Mouse (Mus musculus) cerebellum, adult 9-10 months (tissue): ENCODE measurements around the gene Olfr958.

Source experiments
- DNase-seq: peaks from one replicate; pipeline ENCODE4 v3.0.0; 2022

Olfr958 gene

GRCm38 (mm10) chr9:39553946-39554345 lies at the start of gene Olfr958:
Olfr958 (minus strand) TSS chr9:39554054.
- no peak for DNase-seq

- no peak for DNase-seq
Observed at GRCm38 (mm10) chr9:39603333-39603845, 49.5 kb upstream of the Olfr958 start.

DNA sequence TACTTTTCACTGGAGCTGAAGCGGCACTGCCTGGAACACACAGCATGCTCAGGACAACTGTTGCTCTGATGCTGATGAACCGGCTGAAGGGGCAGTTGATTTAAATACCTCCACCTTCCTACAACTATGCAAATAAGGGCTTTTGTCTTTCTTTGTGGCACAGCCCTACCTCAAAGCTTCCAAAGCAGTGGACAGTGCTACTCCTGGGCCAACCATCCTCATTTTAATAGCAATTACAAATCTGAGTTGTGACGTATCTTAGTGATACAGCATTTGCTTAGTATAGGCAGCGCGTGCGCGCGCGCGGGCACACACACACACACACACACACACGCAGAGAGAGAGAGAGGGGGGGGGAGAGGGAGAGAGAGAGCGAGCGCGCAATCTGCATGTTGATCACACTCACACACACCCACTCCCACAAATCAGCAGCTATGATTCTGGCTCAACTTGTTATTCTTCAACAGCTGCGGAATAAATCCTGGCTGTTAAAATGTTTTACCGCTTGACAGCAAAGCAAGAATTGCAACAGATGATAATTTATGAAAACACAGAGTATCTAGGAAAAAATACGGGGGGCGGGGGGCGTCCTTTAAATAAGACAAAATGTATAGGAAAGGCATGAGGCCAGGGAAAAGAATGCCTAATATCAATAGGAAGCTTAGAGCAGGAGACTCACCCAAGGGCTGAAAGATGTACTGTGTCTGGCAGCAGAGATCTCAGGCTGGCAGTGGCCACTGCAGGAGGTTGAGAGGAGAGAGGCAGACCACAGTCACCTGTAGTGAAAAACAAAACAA lies 48.9 kb upstream of the Olfr958 start:
- DNase-seq, result no peak

GRCm38 (mm10) chr9:39577050-39577449 lies 23.2 kb upstream of the Olfr958 start:
- DNase-seq, result no peak

GRCm38 (mm10) chr9:39575469-39575868 lies 21.6 kb upstream of the Olfr958 start, which contains the start of gene Olfr959:
Olfr959 (minus strand) TSS chr9:39575569.
- no peak for DNase-seq

DNA sequence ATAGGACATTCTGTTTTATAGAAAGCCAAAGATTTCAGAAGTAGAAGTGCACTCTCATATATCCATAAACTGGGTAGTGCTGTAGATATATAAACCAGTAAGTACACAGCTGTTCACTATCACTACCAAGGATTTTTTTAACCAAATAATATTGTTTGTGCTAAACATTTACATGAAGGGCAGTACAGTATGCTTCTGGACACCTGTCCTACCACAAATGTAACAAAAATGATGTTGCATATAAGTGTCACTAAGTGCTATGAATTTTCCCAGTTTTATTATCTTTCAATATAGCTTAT lies 4.4 kb upstream of the Olfr958 start:
- no peak for DNase-seq

- DNase-seq, result no peak
Observed at GRCm38 (mm10) chr9:39557529-39558348, 3.9 kb upstream of the Olfr958 start.

GRCm38 (mm10) chr9:39550806-39551205 lies 3.0 kb downstream of the Olfr958 start:
- DNase-seq, result no peak

GRCm38 (mm10) chr9:39523616-39524285 lies 30.1 kb downstream of the Olfr958 start:
- no peak for DNase-seq

DNA sequence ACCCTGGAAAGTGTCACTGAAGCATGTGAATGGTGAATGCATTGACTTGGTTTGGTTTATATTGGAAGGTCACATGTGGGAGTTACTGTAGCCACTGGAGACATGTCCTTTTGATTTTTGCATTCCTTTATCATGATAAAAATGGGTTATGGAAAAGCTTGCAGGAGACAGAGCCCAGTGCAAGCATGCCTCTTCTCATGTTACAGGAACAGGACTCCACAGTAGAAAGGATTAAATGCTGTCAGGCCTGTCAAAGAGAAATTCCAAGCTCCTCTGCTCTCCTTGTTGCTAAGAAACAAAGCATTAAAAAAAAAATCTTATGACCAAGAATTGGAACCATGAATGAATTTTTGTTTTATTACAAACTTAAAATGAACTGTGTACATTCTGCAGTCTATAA lies 35.3 kb downstream of the Olfr958 start:
- no peak for DNase-seq

DNA sequence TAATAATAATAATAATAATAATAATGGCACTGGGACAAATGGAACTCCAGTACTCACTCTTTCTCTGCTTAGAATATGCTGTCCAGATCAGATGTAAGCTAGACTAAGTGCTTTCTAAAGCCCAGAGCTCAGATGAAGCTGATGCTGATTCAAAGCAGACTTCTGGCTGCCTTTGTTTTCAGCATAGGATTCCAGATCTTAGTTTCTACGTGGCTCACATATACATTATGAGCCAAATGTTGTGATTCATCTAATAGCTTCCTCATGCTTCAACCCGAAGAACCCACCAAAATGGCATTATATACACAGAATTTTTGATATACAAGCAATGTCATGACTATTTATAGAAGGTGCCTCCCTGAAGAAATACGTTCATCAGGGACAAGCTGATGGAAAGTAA lies 38.3 kb downstream of the Olfr958 start, which contains the start of gene Olfr957:
Olfr957 (minus strand) TSS at position 279 of the 400 bp plus-strand sequence.
- no peak for DNase-seq

DNA sequence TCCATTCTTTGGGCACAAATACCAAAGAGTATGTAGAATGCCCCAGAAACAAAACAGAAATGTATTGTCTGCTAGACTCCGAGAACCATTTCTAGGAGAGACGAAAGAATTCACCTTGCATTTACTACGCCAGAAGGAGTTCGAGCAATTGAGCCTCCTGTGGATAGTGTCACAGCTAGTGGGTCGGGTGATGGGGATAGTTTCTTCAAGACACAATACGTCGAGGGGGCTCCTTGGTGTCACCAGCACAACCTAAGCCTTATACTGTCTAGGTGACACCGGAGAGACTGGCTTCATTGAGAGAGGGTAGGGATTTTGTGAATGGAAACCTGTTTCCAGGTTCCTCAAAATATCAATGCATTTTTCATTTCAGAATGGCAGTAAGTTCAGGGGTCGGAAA lies 44.4 kb downstream of the Olfr958 start:
- DNase-seq, result no peak

GRCm38 (mm10) chr9:39508998-39509397 lies 44.9 kb downstream of the Olfr958 start:
- DNase-seq, result peak; percentile 11
